Mouse (Mus musculus) large intestine, adult 2 months (tissue): Measurements from ENCODE around the gene Syt17. TPM values are rescaled to one million over a fixed set of nuclear protein-coding genes. Genes with fewer than 3 reads are reported as not detected.

Source experiments
- DNase-seq: peaks from one replicate; pipeline ENCODE4 v3.0.0-alpha.2; 2012; ENCODE audit warnings: low read depth, low spot score
- whole genome bisulfite sequencing: fragments of 180-500 bp; shearing (Covaris S2); methylation state at CpG from one replicate; pipeline ENCODE4 v1.1.7; 2018; 5-methylcytosine and 5-hydroxymethylcytosine counted together
- polyA plus RNA-seq: library from polyadenylated mRNA; depleted of rRNA; stranded (reverse); fragments of >200 nt; gene quantifications from 2 replicates; pipeline ENCODE4 v1.2.3, GENCODE M21; 2012; rRNA removed

Gene Syt17
- 2.6 and 2.7 TPM in 2 replicates for polyA plus RNA-seq

DNA sequence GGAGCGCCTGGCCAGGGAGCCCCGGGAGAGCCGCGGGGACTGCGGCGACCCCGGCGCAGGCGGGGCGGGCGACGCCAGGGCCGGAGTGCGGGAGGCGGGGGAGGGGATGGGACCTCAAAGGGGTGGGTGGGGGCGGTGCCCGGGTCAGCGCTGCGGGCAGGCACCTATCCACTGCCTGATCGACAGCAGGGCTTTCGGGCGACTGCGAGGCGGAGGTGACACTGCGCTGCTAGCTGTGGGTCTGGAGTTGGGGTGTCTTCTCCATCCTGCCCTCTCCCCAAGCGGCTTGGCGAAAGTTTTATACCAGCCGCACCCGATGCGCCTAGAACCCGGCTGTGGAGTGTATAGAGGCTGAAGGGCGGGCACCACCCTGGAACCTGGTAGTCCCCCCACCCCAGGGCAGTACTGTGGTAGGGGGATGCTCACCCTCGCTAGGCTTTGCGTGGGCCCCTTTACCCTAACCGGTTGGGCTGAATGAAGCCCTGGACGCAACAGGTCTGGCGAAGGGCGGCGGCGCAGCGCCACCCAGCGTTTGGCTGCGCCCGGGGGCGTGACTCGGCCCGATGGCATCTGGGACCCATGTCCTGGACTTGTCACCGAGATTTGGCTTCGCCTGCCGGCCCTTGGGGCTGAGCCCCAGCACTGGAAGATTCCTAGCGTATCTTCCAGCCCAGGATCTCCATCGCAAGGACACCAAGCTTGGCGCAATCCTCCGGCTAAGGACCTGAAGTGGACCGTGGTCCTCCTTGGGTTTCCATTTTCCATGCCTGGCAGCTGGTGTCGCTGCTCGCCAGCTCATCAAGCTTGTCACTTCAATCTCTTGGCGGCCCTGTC lies at the start of gene Syt17:
Gene Syt17, minus strand, starts transcription at position 89 of the 834 bp plus-strand sequence.
- WGBS, result 1% methylated on average over 58 of the region's 58 CpGs
- peak; percentile 29 for DNase-seq

GRCm38 (mm10) chr7:118494892-118495579 lies 47.0 kb upstream of the Syt17 start:
- WGBS, result 68% methylated on average over 4 of the region's 4 CpGs
- DNase-seq, result no peak

- no peak for DNase-seq
- WGBS, result 84% methylated on average over 9 of the region's 9 CpGs
Measured at GRCm38 (mm10) chr7:118493892-118494291, 45.9 kb upstream of the Syt17 start.

GRCm38 (mm10) chr7:118491431-118492147 lies 43.6 kb upstream of the Syt17 start, which contains the start of gene Itpripl2:
TSS of gene Itpripl2 (minus strand) at chr7:118491975.
- under 1% methylated on average over 55 of the region's 55 CpGs for WGBS
- no peak for DNase-seq

DNA sequence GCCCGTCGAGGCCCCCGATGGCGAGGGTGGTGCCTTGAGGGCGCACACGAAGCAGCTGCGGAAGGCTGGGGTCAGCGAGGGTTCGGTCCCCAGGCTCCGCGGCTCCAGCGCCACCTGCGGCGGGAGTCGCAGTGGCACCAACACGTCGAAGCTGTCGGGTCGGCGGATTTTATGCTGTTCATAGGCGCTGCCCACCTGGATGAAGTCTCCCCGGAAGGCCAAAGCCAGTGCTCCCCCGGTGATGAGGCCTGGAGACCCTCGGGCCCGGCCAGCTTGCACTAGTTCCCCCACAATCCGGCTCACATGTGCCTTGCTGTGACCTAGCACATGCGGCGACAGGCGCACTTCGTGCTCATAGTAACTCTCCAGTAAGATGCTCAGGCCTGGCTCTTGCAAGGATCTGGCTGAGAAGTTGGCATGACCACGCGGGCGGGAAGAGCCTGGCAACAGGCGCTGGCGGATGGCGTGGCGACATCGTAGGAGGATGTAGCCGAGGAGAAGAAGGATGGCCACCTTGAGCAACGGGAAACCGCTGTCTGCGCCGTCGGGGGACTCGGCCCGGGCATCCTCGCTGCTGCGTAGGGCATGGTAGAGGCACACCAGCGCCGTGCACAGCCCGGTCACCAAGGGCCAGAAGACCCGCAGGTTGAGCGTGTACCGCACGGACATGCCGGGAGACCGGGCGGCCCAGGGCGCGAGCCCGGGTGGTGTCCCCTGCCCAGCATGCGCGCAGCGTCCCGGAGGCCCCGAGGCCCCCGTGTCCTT lies 42.8 kb upstream of the Syt17 start:
- no peak for DNase-seq
- 14% methylated on average over 67 of the region's 67 CpGs for WGBS

- WGBS, result 71% methylated on average over 57 of the region's 57 CpGs
Measured at GRCm38 (mm10) chr7:118489706-118490665, 42.0 kb upstream of the Syt17 start.

GRCm38 (mm10) chr7:118488060-118488664 lies 40.1 kb upstream of the Syt17 start:
- no peak for DNase-seq
- WGBS, result 19% methylated on average over 8 of the region's 8 CpGs

More at GRCm38 (mm10) chr7:118489706-118490665, 42.0 kb upstream of the Syt17 start:
- no peak for DNase-seq

DNA sequence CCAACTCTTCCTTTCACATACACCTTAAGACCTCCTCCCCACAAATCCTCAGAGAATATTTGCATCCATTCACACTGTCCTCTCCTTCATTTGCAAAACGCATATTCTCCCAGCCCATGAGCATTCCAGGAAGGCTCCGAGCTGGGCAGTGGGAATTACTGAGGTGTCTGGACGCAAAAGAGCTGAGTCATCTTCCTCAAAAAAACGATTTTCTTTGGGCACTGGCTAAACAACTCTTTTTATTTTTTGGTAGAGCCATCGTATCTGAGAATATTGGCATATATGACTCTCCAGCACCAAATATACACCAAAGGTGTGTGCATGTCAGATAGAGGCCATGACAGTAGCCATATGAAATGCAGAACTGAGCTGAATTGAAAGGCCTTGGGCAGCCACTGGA lies 38.9 kb upstream of the Syt17 start:
- no peak for DNase-seq
- WGBS, result 53% methylated on average over 5 of the region's 5 CpGs

GRCm38 (mm10) chr7:118483996-118484395 lies 36.0 kb upstream of the Syt17 start:
- no peak for DNase-seq
- 69% methylated on average over 1 of the region's 1 CpGs for WGBS

- 91% methylated on average over 2 of the region's 2 CpGs for WGBS
- no peak for DNase-seq
Measured at GRCm38 (mm10) chr7:118482001-118482400, 34.0 kb upstream of the Syt17 start.

DNA sequence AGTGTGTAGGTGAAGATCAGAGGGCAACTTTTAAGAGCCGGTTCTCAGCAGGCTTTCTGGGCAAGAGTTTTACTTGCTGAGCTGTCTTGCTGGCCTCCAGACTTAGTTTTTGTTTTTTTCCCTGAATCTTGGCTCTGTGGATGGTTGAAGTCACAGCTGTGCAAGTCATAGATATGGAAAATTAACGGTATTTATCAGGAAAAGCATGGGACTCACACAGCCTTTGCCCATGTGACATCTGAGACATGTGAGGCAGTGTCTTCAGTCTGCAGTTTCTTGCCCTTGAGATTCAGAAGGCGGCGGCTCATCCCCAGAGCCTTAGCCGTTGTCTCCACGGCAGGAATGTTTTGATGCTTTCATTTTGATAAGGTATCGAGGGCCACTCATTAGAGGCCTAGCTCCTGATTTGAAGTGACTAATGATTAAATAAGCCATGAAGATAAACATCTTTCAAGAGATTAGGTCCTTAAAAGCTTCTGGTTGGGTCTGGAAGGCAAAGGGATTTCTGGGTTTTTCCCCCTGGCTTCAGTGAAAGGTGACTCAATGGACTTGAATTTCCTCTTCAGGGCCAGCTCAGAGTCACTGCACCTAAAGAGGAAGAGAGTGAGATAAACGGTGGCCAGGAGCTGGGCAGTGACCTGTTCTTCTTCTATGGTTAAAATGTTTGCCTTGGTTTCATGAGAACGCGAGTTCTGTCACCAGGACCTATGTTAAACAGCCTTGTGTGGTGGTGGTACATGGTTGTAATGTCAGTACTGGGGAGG lies 33.2 kb upstream of the Syt17 start:
- DNase-seq, result no peak
- WGBS, result 66% methylated on average over 10 of the region's 10 CpGs

GRCm38 (mm10) chr7:118480160-118480709 lies 32.2 kb upstream of the Syt17 start:
- 75% methylated on average over 9 of the region's 9 CpGs for WGBS
- no peak for DNase-seq

- DNase-seq, result no peak
- WGBS, result 44% methylated on average over 3 of the region's 3 CpGs
Measured at GRCm38 (mm10) chr7:118478835-118479312, 30.9 kb upstream of the Syt17 start.

- DNase-seq, result no peak
- WGBS, result 68% methylated on average over 5 of the region's 5 CpGs
Measured at GRCm38 (mm10) chr7:118476428-118476827, 28.4 kb upstream of the Syt17 start.

DNA sequence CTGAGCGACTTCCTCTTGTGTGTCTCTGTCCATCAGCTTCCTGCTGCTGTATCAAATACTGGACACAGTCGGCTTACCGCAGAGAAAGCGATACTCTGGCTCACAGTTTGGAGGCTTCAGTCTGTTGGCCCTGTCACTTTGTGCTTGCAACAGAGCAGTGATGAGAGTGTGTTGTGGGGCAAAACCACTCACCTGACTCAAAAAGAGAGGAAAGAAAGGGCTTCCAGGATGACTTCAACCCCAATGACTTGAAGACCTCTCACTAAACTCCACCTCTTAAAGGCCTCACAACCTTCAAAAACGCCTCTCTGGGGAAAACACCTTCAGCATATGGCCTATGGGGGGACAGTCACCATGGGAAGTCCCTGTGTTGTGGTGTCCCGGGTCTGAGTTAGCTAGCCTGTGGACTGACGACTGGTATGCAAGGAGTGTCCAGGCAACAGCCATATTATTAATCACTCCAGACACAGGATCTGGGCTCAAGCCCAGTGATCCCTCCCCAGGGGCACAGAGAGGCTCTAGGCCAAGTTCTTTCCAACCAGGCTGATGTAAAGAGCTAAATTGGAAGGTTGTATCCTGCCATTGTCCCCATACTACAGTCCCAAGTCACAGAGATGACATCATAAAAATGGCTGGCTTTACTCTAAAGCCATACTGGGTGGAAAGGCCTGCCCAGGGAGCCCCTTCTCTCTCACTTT lies 27.1 kb upstream of the Syt17 start:
- DNase-seq, result no peak
- 92% methylated on average over 7 of the region's 7 CpGs for WGBS

- WGBS, result 58% methylated on average over 1 of the region's 1 CpGs
- DNase-seq, result no peak
Measured at GRCm38 (mm10) chr7:118472886-118473285, 24.9 kb upstream of the Syt17 start.
